ENCODE assay signal across 10 mouse cellular contexts in genomic region chr5:113196916-113197794, GRCm38 (mm10). TPM values are rescaled to one million over a fixed set of nuclear protein-coding genes. Genes with fewer than 3 reads are reported as not detected.
A peak's percentile ranks its signal among the peaks of the same experiment; 100 is the strongest.
DNase-seq lines count a peak whose midpoint lies in the region; ATAC-seq and TF ChIP-seq lines count a peak whose summit lies in the region.
"Had no signal": no experiment of that assay in that cellular context is flagged by ENCODE, and none has a peak within 500 bp of the region (broad histone marks: within the 10 kb centered on the region; RNA-seq: fewer than 3 reads in every experiment).

No protein-coding gene starts in this region.

- peak; percentile 34 for DNase-seq in lung, embryonic 14.5 days
- no peak for DNase-seq in lung, adult 2 months
- DNase-seq in heart, adult 9 months (ENCODE audit: low spot score in 2 of 2), result peak; percentile 47 to 80
- DNase-seq in kidney, postnatal 25 days, result peak; percentile 29 to 64
- no peak for DNase-seq in adrenal gland, postnatal 4 days (ENCODE audit: low spot score in 2 of 2)
- DNase-seq in embryo, embryonic 9.5 days (ENCODE audit: extremely low spot score), result no peak

- H3K4me3 ChIP-seq in forebrain, embryonic 15.5 days, result no peak overlapping the region
- H3K4me3 ChIP-seq in forebrain, embryonic 12.5 days (replicated peaks), result no peak overlapping the region
- no peak overlapping the region for H3K4me3 ChIP-seq in lung, embryonic 14.5 days (ENCODE audit: low read depth, low read length)
- no peak overlapping the region for H3K4me3 ChIP-seq in lung, adult 2 months (replicated peaks; ENCODE audit: extremely low read depth, low read depth, low read length)

- H3K9me3 ChIP-seq in forebrain, embryonic 15.5 days, result no peaks in the 10 kb centered on the region
- no peaks in the 10 kb centered on the region for H3K9me3 ChIP-seq in forebrain, embryonic 12.5 days
- H3K9me3 ChIP-seq in lung, embryonic 14.5 days (ENCODE audit: low read depth, low read length), result no peaks in the 10 kb centered on the region

- H3K4me1 ChIP-seq in forebrain, embryonic 15.5 days, result peaks cover 16% of the 10 kb centered on the region
- H3K4me1 ChIP-seq in forebrain, embryonic 12.5 days, result peaks cover 3% of the 10 kb centered on the region; the same call in 1 of the 2 replicates
- H3K4me1 ChIP-seq in lung, embryonic 14.5 days (ENCODE audit: insufficient read depth), result no peaks in the 10 kb centered on the region; the same call in 1 of the 2 replicates
- H3K4me1 ChIP-seq in lung, adult 2 months (ENCODE audit: control insufficient read depth, insufficient read depth, low read length), result peaks cover 11% of the 10 kb centered on the region

- 67% methylated on average over 9 of the region's 9 CpGs for WGBS in forebrain, embryonic 15.5 days
- 78% methylated on average over 9 of the region's 9 CpGs for WGBS in forebrain, embryonic 12.5 days
- WGBS in lung, embryonic 14.5 days, result 38% methylated on average over 9 of the region's 9 CpGs
- 42% methylated on average over 9 of the region's 9 CpGs for WGBS in lung, adult 2 months

- H3K9ac ChIP-seq in forebrain, embryonic 15.5 days (replicated peaks), result no peak overlapping the region
- no peak overlapping the region for H3K9ac ChIP-seq in forebrain, embryonic 12.5 days
- H3K9ac ChIP-seq in lung, embryonic 14.5 days, result no peak overlapping the region

- peak overlapping the region; percentile 25 for H3K27ac ChIP-seq in forebrain, embryonic 15.5 days (replicated peaks)
- no peak overlapping the region for H3K27ac ChIP-seq in forebrain, embryonic 12.5 days
- H3K27ac ChIP-seq in lung, embryonic 14.5 days (ENCODE audit: low read depth), result peak overlapping the region; percentile 56; the same call in 1 of the 2 replicates

- no peaks in the 10 kb centered on the region for H3K27me3 ChIP-seq in forebrain, embryonic 15.5 days
- H3K27me3 ChIP-seq in forebrain, embryonic 12.5 days, result no peaks in the 10 kb centered on the region
- H3K27me3 ChIP-seq in lung, embryonic 14.5 days (ENCODE audit: insufficient read depth, low read length), result no peaks in the 10 kb centered on the region
- H3K27me3 ChIP-seq: Patski had no signal

- ATAC-seq in forebrain, embryonic 15.5 days (replicated peaks), result no peak
- no peak for ATAC-seq in forebrain, embryonic 12.5 days (ENCODE audit: low FRiP score)
- ATAC-seq in lung, embryonic 14.5 days (ENCODE audit: insufficient read depth), result no peak
- ATAC-seq: Patski had no signal

- no peaks in the 10 kb centered on the region for H3K36me3 ChIP-seq in forebrain, embryonic 15.5 days
- no peaks in the 10 kb centered on the region for H3K36me3 ChIP-seq in forebrain, embryonic 12.5 days (replicated peaks)
- no peaks in the 10 kb centered on the region for H3K36me3 ChIP-seq in lung, embryonic 14.5 days (ENCODE audit: insufficient read depth)

- no peak overlapping the region for H3K4me2 ChIP-seq in forebrain, embryonic 15.5 days (replicated peaks)
- no peak overlapping the region for H3K4me2 ChIP-seq in forebrain, embryonic 12.5 days
- no peak overlapping the region for H3K4me2 ChIP-seq in lung, embryonic 14.5 days

- no peak for TF ChIP-seq POLR2A in lung, adult 2 months (IDR thresholded peaks at IDR 0.05; ENCODE audit: borderline replicate concordance, extremely low read depth, low read depth, low read length)

- no peak for TF ChIP-seq CTCF in lung, embryonic 14.5 days (IDR thresholded peaks at IDR 0.05; ENCODE audit: low read depth)
- no peak for TF ChIP-seq CTCF in lung, adult 2 months (IDR thresholded peaks at IDR 0.05; ENCODE audit: insufficient read depth, low read length)

RNA-seq across cellular contexts. Expression of gene 2900026A02Rik, which starts 23.9 kb away (rescaled TPM):
- polyA plus RNA-seq in forebrain, embryonic 15.5 days (2015; fragmentation: Nextera tagmentation; extraction: Ambion mirVana), result 4.4 and 4.9 TPM in 2 replicates
- 4.5 and 6.1 TPM in 2 replicates for polyA plus RNA-seq in forebrain, embryonic 12.5 days (2016; fragmentation: Nextera tagmentation; extraction: Ambion mirVana)
- polyA plus RNA-seq in lung, embryonic 14.5 days (2014; fragmentation: Nextera tagmentation; extraction: Ambion mirVana), result 6.9 TPM in 2 replicates
- 29.0 and 32.0 TPM in 2 replicates for polyA plus RNA-seq in lung, adult 2 months (2012; rRNA removed)
- total RNA-seq in adrenal gland, postnatal 4 days (2021), result 10 to 100 TPM; 21.2 to 23.3 TPM

RNA-seq across cellular contexts. Expression of gene Tmem211, which starts 29.6 kb away (rescaled TPM):
- polyA plus RNA-seq in forebrain, embryonic 15.5 days (2015; fragmentation: Nextera tagmentation; extraction: Ambion mirVana), result not detected in 2 replicates
- 0.20 and 0.28 TPM in 2 replicates for polyA plus RNA-seq in forebrain, embryonic 12.5 days (2016; fragmentation: Nextera tagmentation; extraction: Ambion mirVana)
- polyA plus RNA-seq in lung, embryonic 14.5 days (2014; fragmentation: Nextera tagmentation; extraction: Ambion mirVana), result not detected in 2 replicates
- 0.08 TPM in 1 of 2 replicates, not detected in the other for polyA plus RNA-seq in lung, adult 2 months (2012; rRNA removed)
- not detected for total RNA-seq in adrenal gland, postnatal 4 days (2021)
- total RNA-seq: neutrophil, adult 5-6 weeks had no signal
- polyA plus RNA-seq: Patski had no signal

Comparison
In these comparisons a context has a peak if more than half of its experiments do, and no peak if none do; other contexts are left out.
1. DNase-seq: peak in lung, embryonic 14.5 days (single experiment), heart, adult 9 months (2 of 2) and kidney, postnatal 25 days (2 of 2); none in lung, adult 2 months (single experiment), adrenal gland, postnatal 4 days (0 of 2) and embryo, embryonic 9.5 days (single experiment).